Mouse (Mus musculus) adrenal gland, adult 18-20 months (tissue): ENCODE data around the gene En2. TPM values are rescaled to one million over a fixed set of nuclear protein-coding genes. Genes with fewer than 3 reads are reported as not detected.

ENCODE experiments used
- total RNA-seq, 2 experiments: library from RNA; stranded (reverse); gene quantifications; 1 replicate in 1 of 2; 2 replicates in 1 of 2; pipeline ENCODE4 v1.2.3; 2021

The En2 gene
- total RNA-seq, 2 experiments from 2014 or later: 0.13 TPM; not detected in 1

Other genes with a start within 250 kb of the En2 start
- 100 to 1,000 TPM; 143 to 408 TPM for gene Insig1, start 94.3 kb upstream of the En2 start, total RNA-seq
- not detected for gene Cnpy1, start 80.1 kb downstream of the En2 start, total RNA-seq
- gene Rbm33, start 151.4 kb downstream of the En2 start, total RNA-seq: 10 to 100 TPM; 45.6 to 57.5 TPM